Mouse (Mus musculus) lung, adult 2 months (tissue): ENCODE results near the gene Elobl. TPM values are rescaled to one million over a fixed set of nuclear protein-coding genes. Genes with fewer than 3 reads are reported as not detected.
"Not testable (repeated sequence)": the region's sequence is repeated elsewhere in the genome, so short reads cannot be mapped to it uniquely, and the experiment has no call there.

Experiments
- DNase-seq: peaks from one replicate; pipeline ENCODE4 v3.0.0; 2022
- H3K4me1 ChIP-seq: fragments of 200-500 bp; 2 replicates; pipeline ENCODE4 v1.6.1; 2011; ENCODE audit warnings: low read length; ENCODE audit not compliant: control insufficient read depth, insufficient read depth
- H3K4me3 ChIP-seq: fragments of 200-500 bp; replicated peaks from 2 replicates; pipeline ENCODE3; 2011; ENCODE audit warnings: low read depth, mild to moderate bottlenecking, control low read depth, low read length; ENCODE audit errors: extremely low read depth
- CTCF ChIP-seq: fragments of 200-500 bp; IDR thresholded peaks from 2 replicates; pipeline ENCODE4 v1.5.1; 2011; ENCODE audit warnings: mild to moderate bottlenecking, low read length, control low read depth; ENCODE audit not compliant: insufficient read depth
- POLR2A ChIP-seq: fragments of 200-500 bp; IDR thresholded peaks from 2 replicates; pipeline ENCODE4 v1.6.1; 2011; ENCODE audit warnings: low read depth, mild to moderate bottlenecking, control low read depth, low read length, borderline replicate concordance; ENCODE audit errors: extremely low read depth
- WGBS: fragments of 180-500 bp; shearing (Covaris S2); methylation state at CpG from one replicate; pipeline ENCODE4 v1.1.7; 2018; 5-methylcytosine and 5-hydroxymethylcytosine counted together
- polyA plus RNA-seq: library from polyadenylated mRNA; depleted of rRNA; stranded (reverse); fragments of >200 nt; gene quantifications from 2 replicates; pipeline ENCODE4 v1.2.3, GENCODE M21; 2012

Elobl gene
- polyA plus RNA-seq, 1 experiment, result 1.3 TPM

DNA sequence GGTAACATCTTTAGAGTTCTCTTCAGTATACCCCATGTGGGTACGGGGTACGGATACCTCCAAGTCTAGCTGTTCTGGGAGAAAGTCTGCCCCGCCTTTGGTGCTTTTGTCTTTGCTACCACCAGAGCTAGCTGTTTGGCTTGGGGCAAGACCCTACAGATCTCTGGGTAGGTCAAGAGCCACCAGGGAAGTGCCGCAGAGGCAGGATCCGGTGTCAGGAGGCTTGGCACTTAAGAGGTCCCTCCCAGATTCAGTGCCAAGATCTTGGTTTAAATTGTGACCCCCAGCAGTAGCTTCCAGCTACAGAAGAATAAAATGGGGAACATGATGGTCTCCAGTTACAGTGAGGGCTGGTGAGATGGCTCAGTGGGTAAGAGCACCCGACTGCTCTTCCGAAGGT lies 34.8 kb upstream of the Elobl start:
- WGBS, result 62% methylated on average over 7 of the region's 7 CpGs
- Histone ChIP-seq H3K4me3 (peak overlapping the region; percentile 43), H3K4me1 (peaks cover 18% of the 10 kb centered on the region)
- TF ChIP-seq POLR2A (no peak), CTCF (no peak)
- DNase-seq, result no peak

DNA sequence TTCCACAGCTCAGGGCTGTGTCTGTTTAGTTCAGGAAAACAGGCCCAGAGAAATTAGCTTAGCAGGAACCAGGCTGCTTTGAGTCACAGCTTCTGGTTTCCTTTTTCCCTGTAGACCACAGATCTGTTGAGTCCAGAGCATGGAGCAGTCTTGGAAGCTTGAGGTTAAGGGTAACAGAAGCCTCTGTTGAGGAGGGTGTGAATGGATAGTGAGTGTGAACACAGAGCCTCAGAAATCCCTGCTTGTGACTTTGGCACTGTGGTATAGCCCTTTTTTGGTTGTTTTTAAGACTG lies 33.7 kb upstream of the Elobl start:
- no peak for DNase-seq
- no peak for TF ChIP-seq CTCF
- no peak for TF ChIP-seq POLR2A
- peaks cover 18% of the 10 kb centered on the region for H3K4me1 ChIP-seq
- H3K4me3 ChIP-seq, result peak overlapping the region; percentile 93

DNA sequence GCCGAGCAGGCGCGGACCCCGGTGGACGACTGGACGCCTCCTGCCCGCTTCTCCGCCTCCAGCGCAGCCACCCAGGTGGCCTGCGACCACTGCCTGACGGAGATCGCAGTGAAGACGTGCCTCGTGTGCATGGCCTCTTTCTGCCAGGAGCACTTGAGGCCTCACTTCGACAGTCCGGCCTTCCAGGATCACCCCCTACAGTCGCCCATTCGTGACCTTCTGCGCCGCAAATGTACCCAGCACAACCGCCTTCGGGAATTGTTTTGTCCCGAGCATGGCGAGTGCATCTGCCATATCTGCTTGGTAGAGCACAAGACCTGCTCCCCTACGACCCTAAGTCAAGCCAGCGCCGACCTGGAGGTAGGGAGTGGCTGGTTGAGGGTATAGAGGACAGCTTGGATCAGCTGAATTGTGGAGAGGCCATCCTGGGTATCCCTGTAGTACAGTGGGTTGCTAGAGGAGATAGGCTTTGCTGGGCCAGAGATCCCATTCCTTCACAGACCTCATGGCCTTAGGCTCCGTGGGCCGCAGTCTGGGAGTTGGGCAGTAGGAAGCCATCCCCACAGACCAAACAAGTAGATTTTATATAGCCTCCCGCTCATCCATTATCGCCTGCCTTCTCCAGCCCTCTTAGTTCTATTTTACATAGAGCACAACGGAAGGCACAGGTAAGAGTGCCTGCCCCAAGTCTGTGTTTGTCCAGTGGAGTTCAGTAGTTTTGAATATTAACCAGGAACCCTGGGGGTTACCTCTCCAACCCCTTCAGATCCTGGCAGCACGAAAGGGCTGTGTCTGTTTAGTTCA lies 33.2 kb upstream of the Elobl start:
- WGBS, result 12% methylated on average over 33 of the region's 33 CpGs
- Histone ChIP-seq H3K4me3 (peak overlapping the region; percentile 93), H3K4me1 (peaks cover 18% of the 10 kb centered on the region)
- no peak for DNase-seq
- TF ChIP-seq CTCF (no peak), POLR2A (no peak)

- 2% methylated on average over 48 of the region's 48 CpGs for WGBS
- DNase-seq, result peak; percentile 92
- H3K4me1 ChIP-seq, result peaks cover 19% of the 10 kb centered on the region
- peak within 1 kb of the TSS; percentile 93 for H3K4me3 ChIP-seq
- peak; percentile 98 for TF ChIP-seq POLR2A
- TF ChIP-seq CTCF, result no peak
These were observed 32.4 kb upstream of the Elobl start, which contains the start of gene Trim25 for GRCm38 (mm10) chr11:88998974-88999722. Trim25 (plus strand) TSS chr11:88999376.

DNA sequence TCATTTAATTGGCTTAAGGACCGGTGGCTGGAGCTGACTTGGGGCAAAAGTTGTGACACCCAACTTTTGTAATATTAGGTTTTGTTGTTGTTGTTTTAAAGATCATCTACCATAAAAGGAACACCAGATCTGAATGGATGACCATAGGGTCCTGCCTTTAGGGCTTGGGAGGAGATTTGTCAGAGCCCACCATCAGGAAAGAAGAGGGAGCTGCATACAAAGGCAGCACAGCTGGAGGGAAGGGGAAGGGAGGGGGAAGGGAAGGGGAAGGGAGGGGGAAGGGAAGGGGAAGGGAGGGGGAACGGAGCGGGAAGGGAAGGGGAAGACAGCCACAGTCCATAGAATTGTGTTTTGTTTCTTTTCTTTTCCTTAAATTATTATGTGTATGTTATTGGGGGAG lies 31.7 kb upstream of the Elobl start:
- no peak overlapping the region for H3K4me3 ChIP-seq
- DNase-seq, result no peak
- 25% methylated on average over 3 of the region's 3 CpGs for WGBS
- H3K4me1 ChIP-seq, result peaks cover 16% of the 10 kb centered on the region
- TF ChIP-seq POLR2A (no peak), CTCF (no peak)

GRCm38 (mm10) chr11:88997343-88997742 lies 30.6 kb upstream of the Elobl start:
- DNase-seq, H3K4me3 ChIP-seq: not testable (repeated sequence)
- 83% methylated on average over 5 of the region's 5 CpGs for WGBS
- peaks cover 15% of the 10 kb centered on the region for H3K4me1 ChIP-seq

DNA sequence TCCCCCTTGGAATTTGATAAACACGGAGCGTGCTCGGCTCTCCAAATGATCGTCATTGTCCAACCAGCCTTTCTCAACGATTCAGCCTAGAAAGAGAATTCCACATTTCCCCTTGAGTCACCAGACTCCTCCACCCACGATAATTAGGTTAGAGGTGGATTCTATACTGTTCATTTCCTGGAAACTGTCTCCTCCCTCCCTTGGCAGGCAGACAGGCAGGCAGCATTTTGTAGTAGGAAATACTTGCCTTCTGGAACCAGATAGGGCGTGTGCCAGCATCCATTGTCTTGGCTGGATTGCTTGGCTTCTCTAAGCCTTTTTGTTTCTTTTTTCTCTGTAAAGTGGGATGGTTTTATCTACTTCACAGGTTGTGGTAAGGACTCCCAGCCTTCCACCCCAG lies 29.7 kb upstream of the Elobl start:
- 23% methylated on average over 7 of the region's 7 CpGs for WGBS

DNA sequence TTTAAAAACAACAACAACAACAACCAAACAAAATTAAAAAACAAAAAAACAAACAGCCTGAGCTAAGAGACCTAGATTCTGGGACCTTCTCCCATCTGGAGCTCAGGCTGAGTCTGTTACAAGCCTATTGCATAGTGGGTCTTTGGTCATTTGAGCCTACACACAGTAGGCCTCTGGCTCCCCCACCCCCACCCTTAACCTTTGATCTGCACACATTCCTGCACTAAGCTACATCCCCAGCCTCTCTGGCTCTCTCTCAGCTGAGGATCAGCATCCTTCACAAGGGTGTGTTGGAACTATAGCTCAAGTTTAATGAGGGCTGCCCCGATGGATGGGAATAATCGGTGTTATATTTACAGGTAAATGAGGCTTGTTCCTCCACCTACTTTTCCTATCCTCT lies 28.9 kb upstream of the Elobl start:
- H3K4me1 ChIP-seq, result peaks cover 5% of the 10 kb centered on the region
- no peak for TF ChIP-seq POLR2A
- TF ChIP-seq CTCF, result no peak
- no peak overlapping the region for H3K4me3 ChIP-seq
- DNase-seq, result no peak
- WGBS, result 81% methylated on average over 2 of the region's 2 CpGs

More for the DNA sequence above, 29.7 kb upstream of the Elobl start:
- Histone ChIP-seq H3K4me3 (peak overlapping the region; percentile 6), H3K4me1 (peaks cover 11% of the 10 kb centered on the region)
- TF ChIP-seq CTCF, result no peak
- DNase-seq, result no peak

GRCm38 (mm10) chr11:88994492-88994891 lies 27.8 kb upstream of the Elobl start:
- DNase-seq, result no peak
- TF ChIP-seq CTCF (no peak), POLR2A (no peak)
- Histone ChIP-seq H3K4me3 (no peak overlapping the region), H3K4me1 (peaks cover 3% of the 10 kb centered on the region)
- WGBS, result 83% methylated on average over 7 of the region's 7 CpGs

GRCm38 (mm10) chr11:88993625-88994024 lies 26.9 kb upstream of the Elobl start:
- Histone ChIP-seq H3K4me1 (peaks cover 3% of the 10 kb centered on the region), H3K4me3 (no peak overlapping the region)
- 11% methylated on average over 5 of the region's 5 CpGs for WGBS
- no peak for TF ChIP-seq POLR2A
- TF ChIP-seq CTCF, result peak; percentile 81
- DNase-seq, result peak; percentile 64
